Mouse (Mus musculus): ENCODE measurements around the gene Olfr700.

DNA sequence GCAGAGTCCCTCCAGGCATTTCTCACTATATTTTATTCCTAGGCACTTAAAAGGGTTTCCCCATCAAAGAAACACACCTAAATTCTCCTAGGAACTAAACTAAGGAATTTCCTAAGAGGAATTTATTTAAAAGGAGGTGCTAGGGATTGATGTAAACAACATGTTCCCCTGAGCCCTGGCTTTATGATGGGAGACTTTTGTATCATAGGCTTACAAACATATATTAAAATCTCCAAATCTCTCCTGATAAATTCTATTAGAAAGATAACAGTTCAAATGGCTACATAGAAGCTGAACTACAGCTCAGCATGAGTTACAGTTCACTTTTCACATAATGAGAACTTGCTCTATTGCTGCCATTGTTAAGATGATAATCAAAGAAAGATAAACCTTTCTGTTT, 25.2 kb upstream of the Olfr700 start, which contains the start of gene Olfr702:
- TF ChIP-seq KAT2A (IDR thresholded peaks at IDR 0.05; ENCODE audit: insufficient replicate concordance, low read length), result no peak
- TF ChIP-seq NRF1 (IDR thresholded peaks at IDR 0.05; ENCODE audit: low read depth, low read length), result no peak
- no peak for TF ChIP-seq ZKSCAN1 (IDR thresholded peaks at IDR 0.05; ENCODE audit: borderline replicate concordance, low read depth, low read length)
- no peak for TF ChIP-seq EP300 (IDR thresholded peaks at IDR 0.05; ENCODE audit: low read length)
- TF ChIP-seq ETS1 (conservative IDR thresholded peaks at IDR 0.05; ENCODE audit: low read depth, low read length), result no peak

Data from CH12.LX (cell line).